Mouse (Mus musculus): ENCODE measurements around the gene Chst11. TPM values are rescaled to one million over a fixed set of nuclear protein-coding genes. Genes with fewer than 3 reads are reported as not detected.

Gene Chst11
- polyA plus RNA-seq, 1 experiment from 2014 or later, result 2.6 TPM

DNA sequence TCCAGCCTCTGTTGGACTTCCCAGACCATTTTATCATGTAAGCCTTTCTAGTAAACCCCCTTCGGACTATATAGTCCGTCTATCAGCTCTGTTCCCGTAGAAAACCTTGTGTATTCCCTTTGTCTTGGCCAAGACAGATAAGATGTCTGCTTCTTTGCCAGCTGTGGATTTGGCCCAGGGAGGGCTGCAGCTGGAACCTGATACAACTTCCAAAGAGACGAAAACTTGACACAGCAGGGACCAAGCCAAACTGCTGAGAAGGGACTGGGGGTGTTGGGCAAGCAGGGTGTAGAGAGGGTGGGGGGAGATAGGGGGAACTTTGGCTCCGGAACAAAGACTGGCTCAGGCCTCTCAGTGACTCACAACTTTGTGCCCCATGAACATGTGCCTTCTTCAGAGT is 232.0 kb downstream of the Chst11 start:
- H3K27ac ChIP-seq (replicated peaks), result no peak overlapping the region
- H3K9ac ChIP-seq, result no peak overlapping the region
- no peak overlapping the region for H3K4me3 ChIP-seq
- H3K36me3 ChIP-seq, result no peaks in the 10 kb centered on the region
- no peaks in the 10 kb centered on the region for H3K4me1 ChIP-seq (replicated peaks)
- 76% methylated on average over 5 of the region's 5 CpGs for WGBS
- no peaks in the 10 kb centered on the region for H3K9me3 ChIP-seq
- H3K4me2 ChIP-seq, result no peak overlapping the region
- no peak for ATAC-seq (ENCODE audit: low read depth)
- no peaks in the 10 kb centered on the region for H3K27me3 ChIP-seq

- no peak overlapping the region for H3K4me2 ChIP-seq
- ATAC-seq (ENCODE audit: low read depth), result peak; percentile 61; the same call in 1 of the 2 replicates
- no peak overlapping the region for H3K4me3 ChIP-seq
Observed at GRCm38 (mm10) chr10:83218778-83219177, 233.5 kb downstream of the Chst11 start.

DNA sequence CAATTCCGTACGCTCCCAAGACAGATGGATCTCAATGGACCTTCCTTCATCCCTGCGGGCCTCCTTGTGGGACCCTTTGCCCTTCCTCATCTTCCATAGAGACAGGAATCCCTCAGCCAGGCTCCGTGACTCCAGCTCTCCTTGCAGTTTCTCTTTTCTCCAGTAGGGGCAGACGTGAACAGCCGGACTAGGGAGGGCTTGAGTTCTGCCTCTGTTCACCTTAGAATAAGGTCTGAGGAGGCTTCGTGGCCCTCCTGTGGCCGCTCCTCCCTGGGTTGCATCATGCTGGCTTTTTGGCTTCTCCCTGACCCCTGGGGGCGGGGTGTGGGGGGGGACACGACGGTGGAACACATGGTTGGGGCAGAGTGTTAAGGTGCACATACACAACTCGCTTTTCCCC is 234.4 kb downstream of the Chst11 start:
- ATAC-seq (ENCODE audit: low read depth), result peak; percentile 51; the same call in 1 of the 2 replicates
- WGBS, result 31% methylated on average over 12 of the region's 12 CpGs
- H3K27ac ChIP-seq (replicated peaks), result no peak overlapping the region
- H3K9me3 ChIP-seq, result no peaks in the 10 kb centered on the region
- no peak overlapping the region for H3K4me2 ChIP-seq
- no peak overlapping the region for H3K9ac ChIP-seq
- H3K4me3 ChIP-seq, result no peak overlapping the region
- H3K27me3 ChIP-seq, result no peaks in the 10 kb centered on the region
- no peaks in the 10 kb centered on the region for H3K36me3 ChIP-seq
- no peaks in the 10 kb centered on the region for H3K4me1 ChIP-seq (replicated peaks)

More at GRCm38 (mm10) chr10:83218778-83219177, 233.5 kb downstream of the Chst11 start:
- Histone ChIP-seq H3K36me3 (no peaks in the 10 kb centered on the region), H3K27me3 (no peaks in the 10 kb centered on the region), H3K9ac (no peak overlapping the region), H3K27ac (replicated peaks) (peak overlapping the region; percentile 46), H3K9me3 (no peaks in the 10 kb centered on the region), H3K4me1 (replicated peaks) (no peaks in the 10 kb centered on the region)
- 46% methylated on average over 2 of the region's 2 CpGs for WGBS

- no peaks in the 10 kb centered on the region for H3K36me3 ChIP-seq
- H3K27ac ChIP-seq (replicated peaks), result no peak overlapping the region
- H3K4me3 ChIP-seq, result no peak overlapping the region
- no peak for ATAC-seq (ENCODE audit: low read depth)
- no peaks in the 10 kb centered on the region for H3K27me3 ChIP-seq
- no peak overlapping the region for H3K9ac ChIP-seq
- WGBS, result 87% methylated on average over 10 of the region's 10 CpGs
- no peaks in the 10 kb centered on the region for H3K9me3 ChIP-seq
- H3K4me2 ChIP-seq, result no peak overlapping the region
- no peaks in the 10 kb centered on the region for H3K4me1 ChIP-seq (replicated peaks)
Observed at GRCm38 (mm10) chr10:83220217-83220616, 234.9 kb downstream of the Chst11 start.

GRCm38 (mm10) chr10:83220847-83221246 is 235.5 kb downstream of the Chst11 start:
- WGBS, result 86% methylated on average over 3 of the region's 3 CpGs
- no peak overlapping the region for H3K27ac ChIP-seq (replicated peaks)
- no peak overlapping the region for H3K9ac ChIP-seq
- ATAC-seq (ENCODE audit: low read depth), result no peak
- H3K4me2 ChIP-seq, result no peak overlapping the region
- no peaks in the 10 kb centered on the region for H3K9me3 ChIP-seq
- H3K4me3 ChIP-seq, result no peak overlapping the region
- no peaks in the 10 kb centered on the region for H3K27me3 ChIP-seq
- H3K36me3 ChIP-seq, result no peaks in the 10 kb centered on the region
- no peaks in the 10 kb centered on the region for H3K4me1 ChIP-seq (replicated peaks)

DNA sequence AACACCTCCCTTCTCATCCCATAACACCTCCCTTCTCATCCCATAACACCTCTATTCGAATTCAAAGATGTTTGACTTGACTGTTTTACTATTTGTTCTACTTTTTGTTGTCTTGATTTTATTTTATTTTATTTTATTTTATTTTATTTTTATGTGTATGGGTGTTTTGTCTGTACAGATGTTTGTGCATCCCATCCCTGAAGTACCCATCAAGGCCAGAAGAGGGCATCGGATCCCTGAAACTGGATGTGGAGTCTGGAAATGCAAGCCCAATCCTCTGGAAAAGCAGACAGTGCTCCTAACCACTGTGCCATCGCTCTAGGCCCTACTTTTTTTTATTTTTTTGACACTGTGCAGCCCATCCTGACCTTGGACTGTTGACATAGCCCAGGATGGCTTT is 239.7 kb downstream of the Chst11 start:
- Histone ChIP-seq H3K27me3 (no peaks in the 10 kb centered on the region), H3K9ac (no peak overlapping the region), H3K9me3 (no peaks in the 10 kb centered on the region), H3K4me1 (replicated peaks) (no peaks in the 10 kb centered on the region), H3K36me3 (no peaks in the 10 kb centered on the region), H3K27ac (replicated peaks) (no peak overlapping the region), H3K4me3 (no peak overlapping the region), H3K4me2 (no peak overlapping the region)
- no peak for ATAC-seq (ENCODE audit: low read depth)
- 51% methylated on average over 3 of the region's 3 CpGs for WGBS

DNA sequence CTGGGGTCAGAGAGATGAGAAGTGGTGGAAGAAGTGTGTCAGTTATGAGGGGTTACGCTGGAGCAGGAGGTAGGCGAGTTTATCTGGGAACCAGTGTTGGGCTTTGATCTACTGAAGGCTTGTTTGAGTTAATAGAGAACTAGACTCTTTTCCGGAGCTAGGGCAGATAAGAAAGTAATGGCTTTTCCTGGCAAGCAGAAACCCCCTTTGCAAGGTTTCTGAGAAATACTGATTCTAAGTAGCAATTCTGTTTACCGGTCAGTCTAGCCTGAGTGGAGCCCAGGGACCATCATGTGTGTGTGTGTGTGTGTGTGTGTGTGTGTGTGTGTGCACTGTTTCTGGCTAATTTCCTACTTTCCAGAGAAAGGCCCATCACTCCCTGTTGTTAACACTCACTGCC is 243.3 kb downstream of the Chst11 start:
- H3K4me2 ChIP-seq, result no peak overlapping the region
- no peak overlapping the region for H3K9ac ChIP-seq
- WGBS, result 92% methylated on average over 4 of the region's 4 CpGs
- no peak overlapping the region for H3K4me3 ChIP-seq
- H3K27me3 ChIP-seq, result no peaks in the 10 kb centered on the region
- ATAC-seq (ENCODE audit: low read depth), result no peak
- no peaks in the 10 kb centered on the region for H3K9me3 ChIP-seq
- H3K27ac ChIP-seq (replicated peaks), result no peak overlapping the region
- no peaks in the 10 kb centered on the region for H3K4me1 ChIP-seq (replicated peaks)
- no peaks in the 10 kb centered on the region for H3K36me3 ChIP-seq

DNA sequence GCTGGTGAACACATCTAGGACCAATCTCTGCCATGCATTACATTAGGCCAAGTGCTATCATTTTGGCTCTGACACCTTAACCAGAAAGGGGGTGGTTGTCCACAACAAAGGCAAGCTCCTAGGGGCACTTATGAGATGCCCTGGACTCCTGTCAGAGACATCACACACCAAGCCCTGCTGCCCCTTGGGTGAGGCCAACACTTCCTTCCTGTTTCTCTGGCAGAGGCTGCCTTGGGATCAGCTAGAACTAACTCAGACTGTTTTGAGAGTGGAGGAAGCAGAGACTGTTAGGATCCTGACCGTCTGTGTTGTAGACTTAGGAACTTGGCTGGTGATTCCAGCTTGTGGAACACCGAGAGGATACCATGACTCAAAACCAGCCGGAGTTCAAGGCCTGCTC is 248.7 kb downstream of the Chst11 start:
- Histone ChIP-seq H3K36me3 (no peaks in the 10 kb centered on the region), H3K27me3 (no peaks in the 10 kb centered on the region), H3K4me3 (no peak overlapping the region), H3K9me3 (no peaks in the 10 kb centered on the region), H3K4me1 (replicated peaks) (no peaks in the 10 kb centered on the region), H3K9ac (no peak overlapping the region), H3K27ac (replicated peaks) (no peak overlapping the region), H3K4me2 (no peak overlapping the region)
- WGBS, result 87% methylated on average over 3 of the region's 3 CpGs
- ATAC-seq (ENCODE audit: low read depth), result no peak

- no peaks in the 10 kb centered on the region for H3K27me3 ChIP-seq
- H3K4me2 ChIP-seq, result no peak overlapping the region
- no peak overlapping the region for H3K9ac ChIP-seq
- no peak overlapping the region for H3K27ac ChIP-seq (replicated peaks)
- WGBS, result 66% methylated on average over 4 of the region's 4 CpGs
- H3K4me3 ChIP-seq, result no peak overlapping the region
- no peak for ATAC-seq (ENCODE audit: low read depth)
- H3K4me1 ChIP-seq (replicated peaks), result no peaks in the 10 kb centered on the region
- no peaks in the 10 kb centered on the region for H3K36me3 ChIP-seq
- no peaks in the 10 kb centered on the region for H3K9me3 ChIP-seq
Observed at GRCm38 (mm10) chr10:83234391-83234790, 249.1 kb downstream of the Chst11 start.

- no peak overlapping the region for H3K4me2 ChIP-seq
- no peak overlapping the region for H3K4me3 ChIP-seq
- no peaks in the 10 kb centered on the region for H3K27me3 ChIP-seq
- H3K27ac ChIP-seq (replicated peaks), result no peak overlapping the region
- H3K4me1 ChIP-seq (replicated peaks), result peaks cover 14% of the 10 kb centered on the region
- H3K9ac ChIP-seq, result no peak overlapping the region
- no peaks in the 10 kb centered on the region for H3K36me3 ChIP-seq
- WGBS, result 61% methylated on average over 11 of the region's 11 CpGs
- H3K9me3 ChIP-seq, result no peaks in the 10 kb centered on the region
- ATAC-seq (ENCODE audit: low read depth), result no peak
Observed at GRCm38 (mm10) chr10:83242106-83242686, 256.9 kb downstream of the Chst11 start.

GRCm38 (mm10) chr10:83244131-83244530 is 258.8 kb downstream of the Chst11 start:
- Histone ChIP-seq H3K9me3 (no peaks in the 10 kb centered on the region), H3K27ac (replicated peaks) (no peak overlapping the region), H3K27me3 (no peaks in the 10 kb centered on the region), H3K4me2 (no peak overlapping the region), H3K4me3 (no peak overlapping the region), H3K4me1 (replicated peaks) (peaks cover 14% of the 10 kb centered on the region), H3K9ac (no peak overlapping the region), H3K36me3 (no peaks in the 10 kb centered on the region)
- 63% methylated on average over 6 of the region's 6 CpGs for WGBS
- no peak for ATAC-seq (ENCODE audit: low read depth)

Measured in neural tube, embryonic 13.5 days (tissue).